Mouse (Mus musculus): ENCODE results near the gene Atp11c.

DNA sequence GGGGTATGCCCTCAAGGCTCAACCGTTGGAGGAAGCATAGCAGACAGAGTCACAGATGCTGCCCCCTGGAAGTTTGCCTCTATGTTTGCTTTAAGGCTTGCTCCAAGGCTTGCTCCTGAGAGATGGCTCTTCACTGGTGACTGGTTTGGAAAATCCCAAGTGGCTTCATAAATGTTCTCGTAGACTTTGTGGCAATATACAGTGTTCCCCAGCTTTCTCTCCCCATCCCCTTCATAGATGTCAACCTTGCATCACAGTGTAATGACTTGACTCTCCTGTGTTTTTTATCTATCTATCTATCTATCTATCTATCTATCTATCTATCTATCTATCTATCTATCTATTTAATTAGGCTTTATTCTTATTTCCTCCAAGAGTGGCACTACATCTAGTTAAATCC lies at the start of gene Atp11c:
- TF ChIP-seq POLR2A (IDR thresholded peaks at IDR 0.05; ENCODE audit: extremely low read depth, insufficient read depth, low read length), result no peak
- no peak for TF ChIP-seq CTCF (IDR thresholded peaks at IDR 0.05; ENCODE audit: low read depth, low read length)

All from liver, adult 2 months (tissue).